Mouse (Mus musculus): Measurements from ENCODE around the gene Cd69. TPM values are rescaled to one million over a fixed set of nuclear protein-coding genes. Genes with fewer than 3 reads are reported as not detected.

The Cd69 gene
- polyA plus RNA-seq, 1 experiment from 2014 or later: not detected

Other genes starting within 250 kb of the Cd69 start
- gene Klrb1f, start 229.5 kb downstream of the Cd69 start, polyA plus RNA-seq (2015; fragmentation: Nextera tagmentation; extraction: Ambion mirVana): 0.18 and 0.21 TPM in 2 replicates
- gene Clec2e, start 174.5 kb downstream of the Cd69 start, polyA plus RNA-seq (2015; fragmentation: Nextera tagmentation; extraction: Ambion mirVana): not detected in 2 replicates
- gene Clec2d, start 94.8 kb downstream of the Cd69 start, polyA plus RNA-seq (2015; fragmentation: Nextera tagmentation; extraction: Ambion mirVana): 0.90 and 0.91 TPM in 2 replicates
- gene 4922502D21Rik, start 56.4 kb upstream of the Cd69 start, polyA plus RNA-seq (2015; fragmentation: Nextera tagmentation; extraction: Ambion mirVana): not detected in 2 replicates
- gene Clec12a, start 67.3 kb upstream of the Cd69 start, polyA plus RNA-seq (2015; fragmentation: Nextera tagmentation; extraction: Ambion mirVana): 0.67 and 0.74 TPM in 2 replicates
- 0.11 TPM in 1 of 2 replicates, not detected in the other for gene Clec12b, start 110.4 kb upstream of the Cd69 start, polyA plus RNA-seq (2015; fragmentation: Nextera tagmentation; extraction: Ambion mirVana)
- gene Clec1b, start 121.9 kb upstream of the Cd69 start, polyA plus RNA-seq (2015; fragmentation: Nextera tagmentation; extraction: Ambion mirVana): 1.8 and 1.9 TPM in 2 replicates
- gene Clec9a, start 133.4 kb upstream of the Cd69 start, polyA plus RNA-seq (2015; fragmentation: Nextera tagmentation; extraction: Ambion mirVana): 0.41 and 0.54 TPM in 2 replicates
- gene Clec1a, start 176.6 kb upstream of the Cd69 start, polyA plus RNA-seq (2015; fragmentation: Nextera tagmentation; extraction: Ambion mirVana): 11.3 and 12.8 TPM in 2 replicates
- not detected in 2 replicates for gene Olr1, start 231.7 kb upstream of the Cd69 start, polyA plus RNA-seq (2015; fragmentation: Nextera tagmentation; extraction: Ambion mirVana)
- gene Tmem52b, start 237.1 kb upstream of the Cd69 start, polyA plus RNA-seq (2015; fragmentation: Nextera tagmentation; extraction: Ambion mirVana): 61.5 and 63.1 TPM in 2 replicates

All from kidney, embryonic 16.5 days (tissue).